10 mouse cellular contexts compared by ENCODE assay signal in genomic region chr2:168734023-168734422, GRCm38 (mm10). TPM values are rescaled to one million over a fixed set of nuclear protein-coding genes. Genes with fewer than 3 reads are reported as not detected.
DNase-seq lines count a peak whose midpoint lies in the region; ATAC-seq lines count a peak whose summit lies in the region.
"Had no signal": no experiment of that assay in that cellular context is flagged by ENCODE, and none has a peak within 500 bp of the region (broad histone marks: within the 10 kb centered on the region; RNA-seq: fewer than 3 reads in every experiment).

No protein-coding gene starts in this region.

- no peak for ATAC-seq in neural tube, embryonic 15.5 days (ENCODE audit: low FRiP score)
- ATAC-seq in forebrain, embryonic 14.5 days = no peak
- ATAC-seq in hindbrain, embryonic 12.5 days (ENCODE audit: low FRiP score) = no peak

- H3K4me3 ChIP-seq in neural tube, embryonic 15.5 days (replicated peaks) = no peak overlapping the region
- no peak overlapping the region for H3K4me3 ChIP-seq in forebrain, embryonic 14.5 days (ENCODE audit: low read depth, low read length)
- H3K4me3 ChIP-seq in hindbrain, embryonic 12.5 days = no peak overlapping the region
- H3K4me3 ChIP-seq: myocyte had no signal

- H3K9ac ChIP-seq in neural tube, embryonic 15.5 days (replicated peaks) = no peak overlapping the region
- H3K9ac ChIP-seq in forebrain, embryonic 14.5 days (ENCODE audit: low read length) = no peak overlapping the region
- H3K9ac ChIP-seq in hindbrain, embryonic 12.5 days = no peak overlapping the region

- no peaks in the 10 kb centered on the region; the same call in 1 of the 2 replicates for H3K36me3 ChIP-seq in neural tube, embryonic 15.5 days
- no peaks in the 10 kb centered on the region for H3K36me3 ChIP-seq in forebrain, embryonic 14.5 days (ENCODE audit: control insufficient read depth, insufficient read depth, low read length)
- no peaks in the 10 kb centered on the region for H3K36me3 ChIP-seq in hindbrain, embryonic 12.5 days

- no peak overlapping the region for H3K27ac ChIP-seq in neural tube, embryonic 15.5 days (replicated peaks)
- no peak overlapping the region for H3K27ac ChIP-seq in forebrain, embryonic 14.5 days (ENCODE audit: low read depth, low read length)
- no peak overlapping the region for H3K27ac ChIP-seq in hindbrain, embryonic 12.5 days

- intact Hi-C loops in gastrocnemius, postnatal 14 days (cut with DNase I; ENCODE audit: low total_unique reads) = no loop called here
- intact Hi-C loops in gastrocnemius, postnatal 36 days (cut with DNase I) = no loop called here

- 56% methylated on average over 11 of the region's 11 CpGs for WGBS in neural tube, embryonic 15.5 days
- 51% methylated on average over 11 of the region's 11 CpGs for WGBS in forebrain, embryonic 14.5 days
- WGBS in hindbrain, embryonic 12.5 days = 53% methylated on average over 11 of the region's 11 CpGs

- H3K4me2 ChIP-seq in neural tube, embryonic 15.5 days = no peak overlapping the region
- H3K4me2 ChIP-seq in forebrain, embryonic 14.5 days (ENCODE audit: low read length) = no peak overlapping the region
- H3K4me2 ChIP-seq in hindbrain, embryonic 12.5 days (replicated peaks) = no peak overlapping the region

- no peaks in the 10 kb centered on the region for H3K27me3 ChIP-seq in neural tube, embryonic 15.5 days (replicated peaks)
- H3K27me3 ChIP-seq in forebrain, embryonic 14.5 days (replicated peaks; ENCODE audit: control insufficient read depth, insufficient read depth, low read length) = no peaks in the 10 kb centered on the region
- H3K27me3 ChIP-seq in hindbrain, embryonic 12.5 days = no peaks in the 10 kb centered on the region

- no peaks in the 10 kb centered on the region for H3K9me3 ChIP-seq in neural tube, embryonic 15.5 days (replicated peaks)
- no peaks in the 10 kb centered on the region for H3K9me3 ChIP-seq in forebrain, embryonic 14.5 days (replicated peaks; ENCODE audit: control insufficient read depth, low read length)
- no peaks in the 10 kb centered on the region for H3K9me3 ChIP-seq in hindbrain, embryonic 12.5 days (replicated peaks)

- peak; percentile 22 for DNase-seq in gastrocnemius, postnatal 14 days
- no peak for DNase-seq in gastrocnemius, postnatal 36 days
- DNase-seq in Muller cell, postnatal 12 days (ENCODE audit: inconsistent ontology term) = peak; percentile 41
- peak; percentile 79 to 80 for DNase-seq in cerebellum, postnatal 36 days
- peak; percentile 31 to 37 for DNase-seq in layer of hippocampus, postnatal 10 days (ENCODE audit: low spot score in 2 of 2)
- no peak for DNase-seq in forebrain, embryonic 14.5 days (ENCODE audit: low spot score)

- peaks cover 29% of the 10 kb centered on the region for H3K4me1 ChIP-seq in neural tube, embryonic 15.5 days
- 0 out of 2 replicates have a peak, but pooled peaks cover 3% of the 10 kb centered on the region for H3K4me1 ChIP-seq in forebrain, embryonic 14.5 days (ENCODE audit: control insufficient read depth, insufficient read depth, low read length)
- peaks cover 36% of the 10 kb centered on the region for H3K4me1 ChIP-seq in hindbrain, embryonic 12.5 days

RNA-seq across cellular contexts. Expression of gene Atp9a, which starts 8.2 kb away (rescaled TPM):
- 10 to 100 TPM; 14.9 to 16.9 TPM for total RNA-seq in gastrocnemius, postnatal 14 days (2021)
- 10 to 100 TPM; 12.7 to 14.7 TPM for total RNA-seq in gastrocnemius, postnatal 36 days (2021)
- 100 to 1,000 TPM; 426 to 444 TPM for total RNA-seq in layer of hippocampus, postnatal 10 days (2021)
- 81.2 and 143 TPM in 2 replicates for polyA plus RNA-seq in neural tube, embryonic 15.5 days (2015; fragmentation: Nextera tagmentation; extraction: Ambion mirVana)
- 42.4 and 46.2 TPM in 2 replicates for polyA plus RNA-seq in forebrain, embryonic 14.5 days (2014; fragmentation: Nextera tagmentation; extraction: Ambion mirVana)
- 50.8 and 54.2 TPM in 2 replicates for polyA plus RNA-seq in hindbrain, embryonic 12.5 days (2016; fragmentation: Nextera tagmentation; extraction: Ambion mirVana)

RNA-seq across cellular contexts. Expression of gene Sall4, which starts 33.7 kb away (rescaled TPM):
- total RNA-seq in gastrocnemius, postnatal 14 days (2021) = under 1 TPM; 0.71 to 0.98 TPM
- total RNA-seq in gastrocnemius, postnatal 36 days (2021) = 1 to 10 TPM; 1.7 to 2.1 TPM
- under 1 TPM; 0.13 to 0.23 TPM for total RNA-seq in layer of hippocampus, postnatal 10 days (2021)
- polyA plus RNA-seq in neural tube, embryonic 15.5 days (2015; fragmentation: Nextera tagmentation; extraction: Ambion mirVana) = 0.49 and 0.72 TPM in 2 replicates
- 0.71 and 1.1 TPM in 2 replicates for polyA plus RNA-seq in forebrain, embryonic 14.5 days (2014; fragmentation: Nextera tagmentation; extraction: Ambion mirVana)
- polyA plus RNA-seq in hindbrain, embryonic 12.5 days (2016; fragmentation: Nextera tagmentation; extraction: Ambion mirVana) = 2.3 and 3.2 TPM in 2 replicates
- polyA plus RNA-seq: C2C12, myocyte had no signal

Comparison
In these comparisons a context has a peak if more than half of its experiments do, and no peak if none do; other contexts are left out.
1. DNase-seq: peak in gastrocnemius, postnatal 14 days (single experiment), Muller cell, postnatal 12 days (single experiment), cerebellum, postnatal 36 days (2 of 2) and layer of hippocampus, postnatal 10 days (2 of 2); none in gastrocnemius, postnatal 36 days (0 of 2) and forebrain, embryonic 14.5 days (single experiment).
2. RNA of gene Atp9a, which starts 8.2 kb away (total RNA-seq): 426 to 444 TPM in layer of hippocampus, postnatal 10 days; 14.9 to 16.9 TPM in gastrocnemius, postnatal 14 days and 12.7 to 14.7 TPM in gastrocnemius, postnatal 36 days; every median in the first group is over 10 times any median in the second.